Mouse (Mus musculus) erythroblast, embryonic 14.5 days (primary cell): ENCODE measurements around the gene Edem1. TPM values are rescaled to one million over a fixed set of nuclear protein-coding genes. Genes with fewer than 3 reads are reported as not detected.

ENCODE experiments used
- H3K27me3 ChIP-seq: 2 replicates; pipeline ENCODE4 v1.6.1; 2012; ENCODE audit warnings: inconsistent platforms; ENCODE audit not compliant: control insufficient read depth
- H3K36me3 ChIP-seq: 2 replicates; pipeline ENCODE4 v1.6.1; 2012; ENCODE audit warnings: mild to moderate bottlenecking, inconsistent platforms; ENCODE audit not compliant: control insufficient read depth
- H3K4me1 ChIP-seq: 2 replicates; pipeline ENCODE4 v1.6.1; 2012; ENCODE audit warnings: inconsistent platforms; ENCODE audit not compliant: control insufficient read depth
- H3K4me3 ChIP-seq: replicated peaks from 2 replicates; pipeline ENCODE3; 2012; ENCODE audit warnings: moderate library complexity, mild to moderate bottlenecking, inconsistent platforms
- H3K9me3 ChIP-seq: 2 replicates; pipeline ENCODE4 v1.6.1; 2012; ENCODE audit warnings: low read length, inconsistent platforms, mixed read lengths; ENCODE audit not compliant: control insufficient read depth
- GATA1 ChIP-seq: IDR thresholded peaks from 2 replicates; pipeline ENCODE4 v1.6.1; 2012; ENCODE audit warnings: low read length, inconsistent platforms, mixed read lengths
- TAL1 ChIP-seq: IDR thresholded peaks from 3 replicates; pipeline ENCODE4 v1.6.1; 2012; ENCODE audit warnings: low read length, inconsistent platforms, mixed read lengths
- polyA plus RNA-seq: library from polyadenylated mRNA; stranded (reverse); fragments of >175 nt; gene quantifications from 2 replicates; pipeline ENCODE4 v1.2.3, GENCODE M21; 2012

Gene Edem1
- 0.10 and 0.15 TPM in 2 replicates for polyA plus RNA-seq

- TF ChIP-seq GATA1, result no peak
- no peak for TF ChIP-seq TAL1
- Histone ChIP-seq H3K9me3 (no peaks in the 10 kb centered on the region), H3K4me1 (peaks cover 33% of the 10 kb centered on the region), H3K4me3 (peak within 1 kb of the TSS; percentile 86), H3K27me3 (no peaks in the 10 kb centered on the region), H3K36me3 (peaks cover 10% of the 10 kb centered on the region)
Observed at GRCm38 (mm10) chr6:108828234-108828868, at the start of gene Edem1. Edem1 (plus strand) TSS chr6:108828641.

- H3K4me1 ChIP-seq, result peaks cover 44% of the 10 kb centered on the region
- H3K27me3 ChIP-seq, result no peaks in the 10 kb centered on the region
- H3K9me3 ChIP-seq, result no peaks in the 10 kb centered on the region
- no peaks in the 10 kb centered on the region; the same call in 1 of the 2 replicates for H3K36me3 ChIP-seq
- no peak for TF ChIP-seq GATA1
- TF ChIP-seq TAL1, result no peak
- no peak overlapping the region for H3K4me3 ChIP-seq
Observed at GRCm38 (mm10) chr6:108781865-108782264, 46.6 kb upstream of the Edem1 start.

DNA sequence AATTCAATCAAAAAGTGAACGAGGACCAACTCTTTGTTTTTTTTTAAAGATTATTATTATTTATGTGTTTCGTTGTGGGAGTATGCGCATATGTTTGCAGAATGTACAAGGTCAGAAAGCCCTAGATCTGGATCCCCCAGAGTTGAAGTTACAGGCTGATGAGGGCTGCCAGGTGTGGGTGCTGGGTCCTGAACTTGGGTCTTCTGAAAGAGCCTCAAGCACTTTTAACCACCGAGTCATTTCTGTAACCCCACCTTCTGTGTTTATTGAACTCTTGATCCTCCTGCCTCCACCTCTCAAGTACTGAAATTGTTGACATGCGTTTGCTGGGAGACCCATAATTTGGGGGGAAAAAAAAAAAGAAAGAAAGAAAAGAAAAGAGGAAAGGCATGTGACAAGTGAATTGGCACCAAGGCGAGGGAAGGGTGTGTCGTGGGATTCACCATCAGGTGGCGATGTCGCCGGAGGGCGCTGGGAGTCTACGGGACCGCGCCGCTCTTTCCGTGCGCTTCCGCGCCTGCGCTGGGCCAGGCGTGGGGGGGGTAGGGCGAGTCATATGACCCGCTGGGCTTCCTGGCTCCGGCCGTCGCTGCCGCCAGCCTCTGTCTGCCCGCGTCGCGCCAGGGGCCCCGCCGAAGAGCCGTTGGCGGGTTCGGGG, 45.8 kb upstream of the Edem1 start, which contains the start of gene Arl8b:
Arl8b (plus strand) TSS at position 574 of the 658 bp plus-strand sequence.
- no peaks in the 10 kb centered on the region; the same call in 1 of the 2 replicates for H3K36me3 ChIP-seq
- H3K4me3 ChIP-seq, result peak within 1 kb of the TSS; percentile 90
- H3K9me3 ChIP-seq, result no peaks in the 10 kb centered on the region
- no peaks in the 10 kb centered on the region for H3K27me3 ChIP-seq
- no peak for TF ChIP-seq TAL1
- no peak for TF ChIP-seq GATA1
- peaks cover 39% of the 10 kb centered on the region for H3K4me1 ChIP-seq

DNA sequence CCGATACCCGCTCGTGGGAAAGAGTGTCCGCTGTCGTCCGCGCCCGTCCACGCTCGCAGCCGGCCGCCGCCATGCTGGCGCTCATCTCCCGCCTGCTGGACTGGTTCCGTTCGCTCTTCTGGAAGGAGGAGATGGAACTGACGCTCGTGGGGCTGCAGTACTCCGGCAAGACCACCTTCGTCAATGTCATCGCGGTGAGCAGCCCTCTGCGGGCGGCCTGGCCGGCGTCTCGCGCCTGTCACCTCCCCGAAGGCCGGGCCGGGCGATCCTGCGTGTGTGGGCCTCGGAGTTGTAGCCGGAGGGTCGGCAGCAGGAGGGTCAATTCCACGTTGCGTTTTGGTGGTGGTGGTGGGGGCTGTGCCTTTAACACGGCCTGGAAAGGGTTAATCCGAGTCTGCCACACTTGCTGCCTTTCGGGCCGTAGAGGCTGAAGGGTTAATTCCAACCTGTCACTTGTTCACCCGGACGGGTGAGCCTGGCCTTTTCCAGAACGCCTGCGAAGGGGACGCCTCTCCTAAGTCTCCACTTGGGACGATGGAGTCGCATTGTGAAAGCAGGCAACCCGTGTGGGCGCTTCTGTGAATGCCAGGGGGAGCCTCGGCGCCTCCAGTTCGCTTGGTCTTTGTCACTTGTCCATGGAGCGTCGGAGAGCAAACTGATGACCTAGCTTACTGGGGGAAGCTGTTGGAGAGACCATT, 45.1 kb upstream of the Edem1 start:
- H3K27me3 ChIP-seq, result no peaks in the 10 kb centered on the region
- H3K4me3 ChIP-seq, result peak overlapping the region; percentile 90
- peaks cover 32% of the 10 kb centered on the region for H3K4me1 ChIP-seq
- no peak for TF ChIP-seq GATA1
- no peak for TF ChIP-seq TAL1
- no peaks in the 10 kb centered on the region; the same call in 1 of the 2 replicates for H3K36me3 ChIP-seq
- no peaks in the 10 kb centered on the region for H3K9me3 ChIP-seq

- H3K4me1 ChIP-seq, result peaks cover 30% of the 10 kb centered on the region
- TF ChIP-seq TAL1 (no peak), GATA1 (no peak)
Observed at GRCm38 (mm10) chr6:108784056-108784455, 44.4 kb upstream of the Edem1 start.

GRCm38 (mm10) chr6:108784796-108785195, 43.6 kb upstream of the Edem1 start:
- peaks cover 5% of the 10 kb centered on the region for H3K36me3 ChIP-seq

More at GRCm38 (mm10) chr6:108784056-108784455, 44.4 kb upstream of the Edem1 start:
- H3K27me3 ChIP-seq, result no peaks in the 10 kb centered on the region
- H3K4me3 ChIP-seq, result peak overlapping the region; percentile 90
- no peaks in the 10 kb centered on the region for H3K9me3 ChIP-seq
- H3K36me3 ChIP-seq, result peaks cover 4% of the 10 kb centered on the region

GRCm38 (mm10) chr6:108785551-108785950, 42.9 kb upstream of the Edem1 start:
- no peak overlapping the region for H3K4me3 ChIP-seq
- no peaks in the 10 kb centered on the region for H3K27me3 ChIP-seq
- no peak for TF ChIP-seq TAL1
- no peak for TF ChIP-seq GATA1
- H3K36me3 ChIP-seq, result peaks cover 8% of the 10 kb centered on the region
- no peaks in the 10 kb centered on the region for H3K9me3 ChIP-seq
- H3K4me1 ChIP-seq, result peaks cover 30% of the 10 kb centered on the region

More at GRCm38 (mm10) chr6:108784796-108785195, 43.6 kb upstream of the Edem1 start:
- Histone ChIP-seq H3K4me1 (peaks cover 30% of the 10 kb centered on the region), H3K27me3 (no peaks in the 10 kb centered on the region), H3K9me3 (no peaks in the 10 kb centered on the region), H3K4me3 (peak overlapping the region; percentile 90)
- TF ChIP-seq TAL1, result no peak
- TF ChIP-seq GATA1, result no peak

GRCm38 (mm10) chr6:108791498-108791897, 36.9 kb upstream of the Edem1 start:
- Histone ChIP-seq H3K36me3 (peaks cover 10% of the 10 kb centered on the region), H3K4me3 (no peak overlapping the region), H3K9me3 (no peaks in the 10 kb centered on the region), H3K4me1 (peaks cover 5% of the 10 kb centered on the region), H3K27me3 (no peaks in the 10 kb centered on the region)
- TF ChIP-seq GATA1 (no peak), TAL1 (no peak)

DNA sequence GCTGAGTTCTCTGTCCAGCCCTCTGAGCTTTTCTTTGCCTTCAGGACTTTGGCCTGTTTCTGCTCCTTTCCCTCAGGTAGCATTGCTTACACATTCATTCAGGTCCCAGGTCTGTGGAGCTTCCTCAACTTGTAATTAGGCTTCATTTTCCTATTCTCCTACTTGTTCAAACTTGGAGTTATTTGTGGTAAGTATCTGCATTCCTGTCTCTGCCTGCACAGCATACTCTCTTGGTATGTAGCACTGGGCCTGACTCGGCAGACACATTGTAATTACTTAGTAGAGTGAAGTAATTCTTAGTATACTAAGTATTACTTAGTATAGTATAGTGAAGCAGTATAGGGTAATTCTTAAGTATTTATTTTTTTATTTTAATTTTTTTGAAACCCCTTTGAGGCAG, 32.5 kb upstream of the Edem1 start:
- peaks cover 2% of the 10 kb centered on the region; the same call in 1 of the 2 replicates for H3K36me3 ChIP-seq
- no peaks in the 10 kb centered on the region for H3K9me3 ChIP-seq
- no peak overlapping the region for H3K4me3 ChIP-seq
- H3K4me1 ChIP-seq, result peaks cover 5% of the 10 kb centered on the region
- no peaks in the 10 kb centered on the region for H3K27me3 ChIP-seq
- no peak for TF ChIP-seq TAL1
- TF ChIP-seq GATA1, result no peak
